Mouse (Mus musculus): ENCODE measurements around the gene Ptprd.

Gene Ptprd

GRCm38 (mm10) chr4:78211529-78212494, at the start of gene Ptprd:
Ptprd (minus strand) TSS chr4:78211961.
- in situ Hi-C loops (cut with MboI; ENCODE audit: low pct_unique_long_range_greater_than_20kb in 1 of 2, low sequenced_read_pairs in 2 of 2, unreplicated experiment in 1 of 2) = no loop called here

GRCm38 (mm10) chr4:78235820-78236219, 24.1 kb upstream of the Ptprd start:
- in situ Hi-C loops (cut with MboI; ENCODE audit: low pct_unique_long_range_greater_than_20kb in 1 of 2, low sequenced_read_pairs in 2 of 2, unreplicated experiment in 1 of 2) = no loop called here

GRCm38 (mm10) chr4:78235316-78235715, 23.6 kb upstream of the Ptprd start:
- in situ Hi-C loops (cut with MboI; ENCODE audit: low pct_unique_long_range_greater_than_20kb in 1 of 2, low sequenced_read_pairs in 2 of 2, unreplicated experiment in 1 of 2) = no loop called here

GRCm38 (mm10) chr4:78234681-78235080, 22.9 kb upstream of the Ptprd start:
- in situ Hi-C loops (cut with MboI; ENCODE audit: low pct_unique_long_range_greater_than_20kb in 1 of 2, low sequenced_read_pairs in 2 of 2, unreplicated experiment in 1 of 2) = no loop called here

GRCm38 (mm10) chr4:78213949-78214348, 2.2 kb upstream of the Ptprd start:
- in situ Hi-C loops (cut with MboI; ENCODE audit: low pct_unique_long_range_greater_than_20kb in 1 of 2, low sequenced_read_pairs in 2 of 2, unreplicated experiment in 1 of 2) = no loop called here

- in situ Hi-C loops (cut with MboI; ENCODE audit: low pct_unique_long_range_greater_than_20kb in 1 of 2, low sequenced_read_pairs in 2 of 2, unreplicated experiment in 1 of 2) = no loop called here
These were observed 1.2 kb upstream of the Ptprd start for GRCm38 (mm10) chr4:78212941-78213340.

- in situ Hi-C loops (cut with MboI; ENCODE audit: low pct_unique_long_range_greater_than_20kb in 1 of 2, low sequenced_read_pairs in 2 of 2, unreplicated experiment in 1 of 2) = no loop called here
These were observed 758 bp downstream of the Ptprd start for GRCm38 (mm10) chr4:78210878-78211528.

GRCm38 (mm10) chr4:78205018-78205417, 6.7 kb downstream of the Ptprd start:
- in situ Hi-C loops (cut with MboI; ENCODE audit: low pct_unique_long_range_greater_than_20kb in 1 of 2, low sequenced_read_pairs in 2 of 2, unreplicated experiment in 1 of 2) = no loop called here

- in situ Hi-C loops (cut with MboI; ENCODE audit: low pct_unique_long_range_greater_than_20kb in 1 of 2, low sequenced_read_pairs in 2 of 2, unreplicated experiment in 1 of 2) = no loop called here
These were observed 43.3 kb downstream of the Ptprd start for GRCm38 (mm10) chr4:78168447-78168846.

GRCm38 (mm10) chr4:78160451-78160850, 51.3 kb downstream of the Ptprd start:
- in situ Hi-C loops (cut with MboI; ENCODE audit: low pct_unique_long_range_greater_than_20kb in 1 of 2, low sequenced_read_pairs in 2 of 2, unreplicated experiment in 1 of 2) = no loop called here

- in situ Hi-C loops (cut with MboI; ENCODE audit: low pct_unique_long_range_greater_than_20kb in 1 of 2, low sequenced_read_pairs in 2 of 2, unreplicated experiment in 1 of 2) = no loop called here
These were observed 61.2 kb downstream of the Ptprd start for GRCm38 (mm10) chr4:78150561-78150960.

- in situ Hi-C loops (cut with MboI; ENCODE audit: low pct_unique_long_range_greater_than_20kb in 1 of 2, low sequenced_read_pairs in 2 of 2, unreplicated experiment in 1 of 2) = no loop called here
These were observed 69.0 kb downstream of the Ptprd start for GRCm38 (mm10) chr4:78142767-78143148.

GRCm38 (mm10) chr4:78142088-78142766, 69.5 kb downstream of the Ptprd start:
- in situ Hi-C loops (cut with MboI; ENCODE audit: low pct_unique_long_range_greater_than_20kb in 1 of 2, low sequenced_read_pairs in 2 of 2, unreplicated experiment in 1 of 2) = no loop called here

GRCm38 (mm10) chr4:78110898-78111297, 100.9 kb downstream of the Ptprd start:
- in situ Hi-C loops (cut with MboI; ENCODE audit: low pct_unique_long_range_greater_than_20kb in 1 of 2, low sequenced_read_pairs in 2 of 2, unreplicated experiment in 1 of 2) = no loop called here

GRCm38 (mm10) chr4:78097526-78097925, 114.2 kb downstream of the Ptprd start:
- in situ Hi-C loops (cut with MboI; ENCODE audit: low pct_unique_long_range_greater_than_20kb in 1 of 2, low sequenced_read_pairs in 2 of 2, unreplicated experiment in 1 of 2) = no loop called here

- in situ Hi-C loops (cut with MboI; ENCODE audit: low pct_unique_long_range_greater_than_20kb in 1 of 2, low sequenced_read_pairs in 2 of 2, unreplicated experiment in 1 of 2) = no loop called here
These were observed 129.0 kb downstream of the Ptprd start for GRCm38 (mm10) chr4:78082744-78083143.

GRCm38 (mm10) chr4:78077499-78077898, 134.3 kb downstream of the Ptprd start:
- in situ Hi-C loops (cut with MboI; ENCODE audit: low pct_unique_long_range_greater_than_20kb in 1 of 2, low sequenced_read_pairs in 2 of 2, unreplicated experiment in 1 of 2) = no loop called here

GRCm38 (mm10) chr4:78077087-78077486, 134.7 kb downstream of the Ptprd start:
- in situ Hi-C loops (cut with MboI; ENCODE audit: low pct_unique_long_range_greater_than_20kb in 1 of 2, low sequenced_read_pairs in 2 of 2, unreplicated experiment in 1 of 2) = no loop called here

- in situ Hi-C loops (cut with MboI; ENCODE audit: low pct_unique_long_range_greater_than_20kb in 1 of 2, low sequenced_read_pairs in 2 of 2, unreplicated experiment in 1 of 2) = no loop called here
These were observed 173.4 kb downstream of the Ptprd start for GRCm38 (mm10) chr4:78038401-78038800.

All from mouse embryonic stem cell (cell line).